Mouse (Mus musculus): ENCODE measurements around the gene Slamf7. TPM values are rescaled to one million over a fixed set of nuclear protein-coding genes. Genes with fewer than 3 reads are reported as not detected.

Slamf7 gene
- polyA plus RNA-seq, 1 experiment from 2014 or later = 0.14 TPM

DNA sequence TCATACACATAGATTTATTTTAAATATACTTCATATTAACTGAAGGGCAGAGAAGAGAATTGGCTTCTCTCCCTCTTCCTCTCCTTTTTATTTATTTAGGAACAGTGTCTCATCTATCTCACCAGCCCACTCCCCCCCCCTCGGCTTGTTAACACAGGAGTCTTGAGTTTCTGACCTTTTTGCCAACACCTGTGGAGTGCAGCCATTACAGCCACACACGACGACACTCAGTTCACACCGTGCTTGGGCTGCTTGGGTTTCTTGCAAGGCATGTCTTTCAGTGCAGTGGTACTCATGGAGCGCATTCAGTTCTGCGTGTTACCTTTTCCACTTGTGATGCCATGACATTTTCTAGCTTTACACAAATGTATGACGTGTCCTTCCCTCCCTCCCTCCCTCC is 22.8 kb downstream of the Slamf7 start:
- no peaks in the 10 kb centered on the region for H3K9me3 ChIP-seq (ENCODE audit: control insufficient read depth, low read depth, low read length)
- ATAC-seq (ENCODE audit: insufficient number of reproducible peaks, insufficient read depth, low FRiP score, low read depth) = no peak
- H3K9ac ChIP-seq (replicated peaks; ENCODE audit: low read depth, low read length) = no peak overlapping the region
- H3K36me3 ChIP-seq (ENCODE audit: control insufficient read depth, insufficient read depth, low read length) = no peaks in the 10 kb centered on the region
- no peaks in the 10 kb centered on the region for H3K4me1 ChIP-seq (ENCODE audit: control insufficient read depth, insufficient read depth, low read length)
- 65% methylated on average over 7 of the region's 7 CpGs for WGBS
- no peak overlapping the region for H3K27ac ChIP-seq (ENCODE audit: low read length)
- H3K27me3 ChIP-seq (ENCODE audit: control insufficient read depth, insufficient read depth, low read length) = no peaks in the 10 kb centered on the region
- H3K4me2 ChIP-seq (replicated peaks; ENCODE audit: low read depth, low read length) = no peak overlapping the region
- H3K4me3 ChIP-seq (ENCODE audit: low read depth, low read length) = no peak overlapping the region

DNA sequence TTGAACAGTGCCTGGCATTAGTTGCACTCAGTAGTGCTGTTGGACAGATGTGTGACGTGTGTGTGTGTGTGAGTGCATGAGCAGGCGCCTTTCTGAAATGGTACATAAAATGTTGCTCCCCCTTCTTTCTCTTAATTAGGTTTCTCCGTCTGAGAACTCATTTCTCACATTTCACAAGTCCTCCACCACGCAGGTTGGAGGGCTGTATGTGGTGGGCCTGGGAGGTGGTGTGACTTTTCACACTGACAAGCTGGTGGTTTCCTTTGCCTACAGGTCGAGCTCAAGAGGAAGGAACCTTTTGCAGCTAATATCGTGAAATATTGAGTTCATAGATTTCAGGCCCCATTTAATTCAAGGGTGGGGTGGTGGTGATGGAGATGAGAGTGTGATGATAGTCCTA is 23.7 kb downstream of the Slamf7 start:
- Histone ChIP-seq H3K4me1 (ENCODE audit: control insufficient read depth, insufficient read depth, low read length) (no peaks in the 10 kb centered on the region), H3K4me3 (ENCODE audit: low read depth, low read length) (no peak overlapping the region), H3K27me3 (ENCODE audit: control insufficient read depth, insufficient read depth, low read length) (no peaks in the 10 kb centered on the region), H3K9ac (replicated peaks; ENCODE audit: low read depth, low read length) (no peak overlapping the region), H3K27ac (ENCODE audit: low read length) (no peak overlapping the region), H3K36me3 (ENCODE audit: control insufficient read depth, insufficient read depth, low read length) (no peaks in the 10 kb centered on the region), H3K4me2 (replicated peaks; ENCODE audit: low read depth, low read length) (no peak overlapping the region), H3K9me3 (ENCODE audit: control insufficient read depth, low read depth, low read length) (no peaks in the 10 kb centered on the region)
- 64% methylated on average over 6 of the region's 6 CpGs for WGBS
- no peak for ATAC-seq (ENCODE audit: insufficient number of reproducible peaks, insufficient read depth, low FRiP score, low read depth)

DNA sequence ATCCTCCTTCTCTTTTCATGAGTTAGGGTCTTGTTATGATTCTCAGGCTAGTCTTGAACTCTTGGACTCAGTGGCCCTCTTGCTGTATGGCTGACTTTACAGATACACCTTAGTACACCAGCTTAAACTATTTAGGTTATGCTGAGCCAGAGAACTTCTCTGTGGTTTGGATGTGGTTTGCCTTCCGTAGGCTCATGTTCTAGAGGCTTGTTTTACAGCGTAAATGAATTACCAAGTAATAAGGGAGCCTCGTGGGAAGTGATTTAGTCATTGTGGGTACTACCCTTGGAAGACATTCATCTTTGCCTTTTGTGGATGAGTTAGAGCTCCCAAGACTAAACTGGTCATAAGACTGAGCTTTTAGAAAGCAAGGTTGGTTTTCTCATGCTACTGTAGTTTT is 25.0 kb downstream of the Slamf7 start:
- Histone ChIP-seq H3K4me2 (replicated peaks; ENCODE audit: low read depth, low read length) (no peak overlapping the region), H3K36me3 (ENCODE audit: control insufficient read depth, insufficient read depth, low read length) (no peaks in the 10 kb centered on the region), H3K9me3 (ENCODE audit: control insufficient read depth, low read depth, low read length) (no peaks in the 10 kb centered on the region), H3K4me1 (ENCODE audit: control insufficient read depth, insufficient read depth, low read length) (no peaks in the 10 kb centered on the region), H3K4me3 (ENCODE audit: low read depth, low read length) (no peak overlapping the region), H3K27me3 (ENCODE audit: control insufficient read depth, insufficient read depth, low read length) (no peaks in the 10 kb centered on the region), H3K9ac (replicated peaks; ENCODE audit: low read depth, low read length) (no peak overlapping the region), H3K27ac (ENCODE audit: low read length) (no peak overlapping the region)
- no peak for ATAC-seq (ENCODE audit: insufficient number of reproducible peaks, insufficient read depth, low FRiP score, low read depth)
- 85% methylated on average over 3 of the region's 3 CpGs for WGBS

DNA sequence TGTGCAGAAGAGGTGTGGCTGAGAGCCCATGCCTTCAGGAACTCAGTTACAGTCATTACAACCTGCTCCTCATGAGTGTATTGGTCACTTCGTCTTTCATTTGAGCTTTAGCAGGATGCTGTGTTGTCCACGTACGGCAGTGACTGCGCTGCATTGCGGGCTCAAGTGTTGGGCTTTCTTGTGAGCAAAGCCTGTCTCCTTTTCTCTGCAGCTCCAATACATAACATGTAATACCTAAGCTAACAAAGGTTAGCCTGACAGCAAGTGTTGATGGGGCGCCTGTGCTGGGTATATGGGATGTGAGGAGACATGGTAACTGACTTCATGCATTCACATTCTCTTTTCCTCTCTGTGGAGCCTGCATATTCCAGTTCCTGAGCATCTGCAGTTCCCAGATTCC is 32.7 kb downstream of the Slamf7 start:
- Histone ChIP-seq H3K4me3 (ENCODE audit: low read depth, low read length) (no peak overlapping the region), H3K27ac (ENCODE audit: low read length) (no peak overlapping the region), H3K4me1 (ENCODE audit: control insufficient read depth, insufficient read depth, low read length) (no peaks in the 10 kb centered on the region), H3K4me2 (replicated peaks; ENCODE audit: low read depth, low read length) (no peak overlapping the region), H3K36me3 (ENCODE audit: control insufficient read depth, insufficient read depth, low read length) (no peaks in the 10 kb centered on the region), H3K9ac (replicated peaks; ENCODE audit: low read depth, low read length) (no peak overlapping the region), H3K9me3 (ENCODE audit: control insufficient read depth, low read depth, low read length) (no peaks in the 10 kb centered on the region), H3K27me3 (ENCODE audit: control insufficient read depth, insufficient read depth, low read length) (no peaks in the 10 kb centered on the region)
- no peak for ATAC-seq (ENCODE audit: insufficient number of reproducible peaks, insufficient read depth, low FRiP score, low read depth)
- 90% methylated on average over 6 of the region's 6 CpGs for WGBS

DNA sequence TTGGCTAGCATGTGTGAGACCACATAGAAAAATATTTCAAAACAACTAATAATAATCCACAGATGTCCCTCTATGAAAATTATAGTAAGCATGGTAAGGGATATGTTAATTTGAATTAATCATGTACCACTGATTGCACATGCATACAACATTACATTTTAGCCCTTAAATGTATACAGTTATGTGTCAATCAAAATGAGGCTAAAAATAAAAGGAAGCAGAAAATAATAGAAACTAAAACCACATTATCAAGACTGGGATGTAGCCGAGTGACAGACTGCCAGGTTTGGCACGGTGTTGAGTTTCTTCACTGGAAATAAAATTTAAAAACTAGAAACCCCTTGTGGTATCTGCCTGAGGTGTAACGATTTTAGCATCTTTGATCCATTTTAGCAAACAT is 33.2 kb downstream of the Slamf7 start:
- Histone ChIP-seq H3K4me1 (ENCODE audit: control insufficient read depth, insufficient read depth, low read length) (no peaks in the 10 kb centered on the region), H3K27me3 (ENCODE audit: control insufficient read depth, insufficient read depth, low read length) (no peaks in the 10 kb centered on the region), H3K27ac (ENCODE audit: low read length) (no peak overlapping the region), H3K36me3 (ENCODE audit: control insufficient read depth, insufficient read depth, low read length) (no peaks in the 10 kb centered on the region), H3K9ac (replicated peaks; ENCODE audit: low read depth, low read length) (no peak overlapping the region), H3K9me3 (ENCODE audit: control insufficient read depth, low read depth, low read length) (no peaks in the 10 kb centered on the region), H3K4me2 (replicated peaks; ENCODE audit: low read depth, low read length) (no peak overlapping the region), H3K4me3 (ENCODE audit: low read depth, low read length) (no peak overlapping the region)
- WGBS = 83% methylated on average over 3 of the region's 3 CpGs
- ATAC-seq (ENCODE audit: insufficient number of reproducible peaks, insufficient read depth, low FRiP score, low read depth) = no peak

DNA sequence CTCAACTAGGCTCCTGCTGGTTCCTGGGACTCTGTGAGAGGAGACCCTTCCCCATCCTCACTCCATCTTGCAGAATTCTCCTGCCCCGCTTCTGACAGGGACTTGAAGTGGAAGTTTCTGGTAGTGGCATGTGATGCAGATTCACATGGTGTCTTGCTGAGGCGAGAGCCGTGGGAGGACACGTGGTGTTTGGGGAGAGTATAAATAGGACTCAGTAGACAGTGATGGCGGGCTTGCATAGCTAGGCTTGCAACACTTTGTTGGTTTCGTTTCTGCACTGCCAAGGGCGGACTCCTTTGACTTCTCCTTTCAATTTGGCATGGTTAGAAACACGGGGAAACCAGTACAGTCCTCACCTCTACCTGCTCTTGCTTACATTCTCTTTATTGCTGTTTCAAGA is 33.8 kb downstream of the Slamf7 start:
- H3K9ac ChIP-seq (replicated peaks; ENCODE audit: low read depth, low read length) = no peak overlapping the region
- WGBS = 82% methylated on average over 8 of the region's 8 CpGs
- no peak overlapping the region for H3K27ac ChIP-seq (ENCODE audit: low read length)

DNA sequence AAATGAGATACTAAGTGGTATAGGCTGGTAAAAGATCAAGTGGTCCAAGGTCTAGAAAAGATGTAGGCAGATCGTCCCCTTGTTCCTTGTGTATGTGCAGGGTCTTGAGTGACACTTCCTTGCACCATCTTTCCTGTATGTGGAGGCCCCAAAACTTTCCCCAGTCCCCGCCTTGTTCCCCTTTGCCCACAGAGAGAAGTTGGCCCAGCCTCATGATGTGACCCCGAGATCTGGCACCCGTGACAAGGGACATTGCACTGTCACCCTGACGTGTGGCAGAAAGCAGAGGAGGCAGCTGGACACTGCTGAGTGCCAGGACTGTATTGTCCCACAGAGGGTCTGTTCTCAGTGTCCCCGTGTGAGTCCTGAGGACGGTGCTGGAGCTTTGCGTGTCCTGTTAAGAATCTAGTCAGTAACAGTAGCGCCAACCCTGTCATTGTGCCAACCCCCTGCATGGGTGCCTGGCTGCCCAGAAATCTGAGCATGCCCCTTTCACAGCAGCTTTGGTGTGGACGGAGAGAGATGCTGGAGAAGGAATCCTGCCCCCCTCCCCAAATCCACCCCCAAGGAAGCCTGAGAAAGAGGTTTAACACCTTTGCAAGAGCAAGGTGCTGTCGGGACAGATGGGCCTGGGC is 35.8 kb downstream of the Slamf7 start:
- no peaks in the 10 kb centered on the region for H3K4me1 ChIP-seq (ENCODE audit: control insufficient read depth, insufficient read depth, low read length)
- WGBS = 77% methylated on average over 11 of the region's 11 CpGs
- H3K9ac ChIP-seq (replicated peaks; ENCODE audit: low read depth, low read length) = no peak overlapping the region
- H3K36me3 ChIP-seq (ENCODE audit: control insufficient read depth, insufficient read depth, low read length) = no peaks in the 10 kb centered on the region
- no peak for ATAC-seq (ENCODE audit: insufficient number of reproducible peaks, insufficient read depth, low FRiP score, low read depth)
- H3K9me3 ChIP-seq (ENCODE audit: control insufficient read depth, low read depth, low read length) = no peaks in the 10 kb centered on the region
- no peak overlapping the region for H3K4me3 ChIP-seq (ENCODE audit: low read depth, low read length)
- H3K4me2 ChIP-seq (replicated peaks; ENCODE audit: low read depth, low read length) = no peak overlapping the region
- H3K27ac ChIP-seq (ENCODE audit: low read length) = no peak overlapping the region
- H3K27me3 ChIP-seq (ENCODE audit: control insufficient read depth, insufficient read depth, low read length) = no peaks in the 10 kb centered on the region

More for the DNA sequence above, 33.8 kb downstream of the Slamf7 start:
- Histone ChIP-seq H3K4me1 (ENCODE audit: control insufficient read depth, insufficient read depth, low read length) (no peaks in the 10 kb centered on the region), H3K36me3 (ENCODE audit: control insufficient read depth, insufficient read depth, low read length) (no peaks in the 10 kb centered on the region), H3K4me2 (replicated peaks; ENCODE audit: low read depth, low read length) (no peak overlapping the region), H3K27me3 (ENCODE audit: control insufficient read depth, insufficient read depth, low read length) (no peaks in the 10 kb centered on the region), H3K4me3 (ENCODE audit: low read depth, low read length) (no peak overlapping the region), H3K9me3 (ENCODE audit: control insufficient read depth, low read depth, low read length) (no peaks in the 10 kb centered on the region)
- ATAC-seq (ENCODE audit: insufficient number of reproducible peaks, insufficient read depth, low FRiP score, low read depth) = no peak

DNA sequence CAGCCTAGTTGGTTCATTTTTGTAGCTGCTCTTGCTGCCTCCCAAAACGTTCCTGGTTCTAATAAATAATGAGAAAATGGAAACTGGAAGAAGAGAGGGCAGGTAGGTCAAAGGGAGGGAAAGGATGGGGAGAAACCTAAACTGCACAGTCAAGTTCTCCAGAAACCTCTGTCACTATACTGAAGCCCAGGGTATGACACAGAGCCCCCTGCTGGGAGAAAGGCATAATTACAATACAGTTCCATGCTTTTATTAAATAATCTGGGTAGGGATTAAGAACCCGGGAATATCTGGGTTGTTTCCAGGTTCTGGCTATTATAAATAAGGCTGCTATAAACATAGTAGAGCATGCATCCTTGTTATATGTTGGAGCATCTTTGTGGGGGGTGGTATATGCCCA is 38.9 kb downstream of the Slamf7 start:
- no peak for ATAC-seq (ENCODE audit: insufficient number of reproducible peaks, insufficient read depth, low FRiP score, low read depth)
- WGBS = 35% methylated on average over 2 of the region's 2 CpGs

DNA sequence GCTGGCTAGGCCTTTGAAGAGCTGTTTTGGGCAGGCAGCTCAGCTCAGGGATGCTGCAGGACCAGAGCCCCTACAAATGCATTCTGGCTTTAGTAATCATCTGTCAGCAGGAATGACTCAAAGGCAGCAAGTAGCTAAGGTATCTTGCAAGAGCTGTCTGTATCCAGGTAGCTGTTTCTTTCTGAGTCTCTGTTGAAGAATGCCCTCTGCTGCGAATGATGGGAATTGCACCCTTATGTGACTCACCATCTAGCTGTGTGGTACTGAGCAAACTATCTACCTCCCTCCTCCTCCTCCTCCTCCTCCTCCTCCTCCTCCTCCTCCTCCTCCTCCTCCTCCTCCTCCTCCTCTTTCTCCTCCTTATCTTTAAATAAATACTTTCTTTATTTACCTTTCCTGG is 42.1 kb downstream of the Slamf7 start:
- WGBS = 22% methylated on average over 1 of the region's 1 CpGs
- ATAC-seq (ENCODE audit: insufficient number of reproducible peaks, insufficient read depth, low FRiP score, low read depth) = no peak
- Histone ChIP-seq H3K36me3 (ENCODE audit: control insufficient read depth, insufficient read depth, low read length) (no peaks in the 10 kb centered on the region), H3K27me3 (ENCODE audit: control insufficient read depth, insufficient read depth, low read length) (no peaks in the 10 kb centered on the region), H3K4me1 (ENCODE audit: control insufficient read depth, insufficient read depth, low read length) (no peaks in the 10 kb centered on the region), H3K4me2 (replicated peaks; ENCODE audit: low read depth, low read length) (no peak overlapping the region), H3K4me3 (ENCODE audit: low read depth, low read length) (no peak overlapping the region), H3K27ac (ENCODE audit: low read length) (no peak overlapping the region), H3K9me3 (ENCODE audit: control insufficient read depth, low read depth, low read length) (no peaks in the 10 kb centered on the region), H3K9ac (replicated peaks; ENCODE audit: low read depth, low read length) (no peak overlapping the region)

More for the DNA sequence above, 38.9 kb downstream of the Slamf7 start:
- no peaks in the 10 kb centered on the region for H3K27me3 ChIP-seq (ENCODE audit: control insufficient read depth, insufficient read depth, low read length)
- no peak overlapping the region for H3K4me3 ChIP-seq (ENCODE audit: low read depth, low read length)
- no peaks in the 10 kb centered on the region for H3K9me3 ChIP-seq (ENCODE audit: control insufficient read depth, low read depth, low read length)
- no peak overlapping the region for H3K4me2 ChIP-seq (replicated peaks; ENCODE audit: low read depth, low read length)
- H3K27ac ChIP-seq (ENCODE audit: low read length) = no peak overlapping the region
- H3K4me1 ChIP-seq (ENCODE audit: control insufficient read depth, insufficient read depth, low read length) = no peaks in the 10 kb centered on the region
- no peak overlapping the region for H3K9ac ChIP-seq (replicated peaks; ENCODE audit: low read depth, low read length)
- H3K36me3 ChIP-seq (ENCODE audit: control insufficient read depth, insufficient read depth, low read length) = no peaks in the 10 kb centered on the region
